Mouse (Mus musculus): ENCODE measurements around the gene Gigyf1. TPM values are rescaled to one million over a fixed set of nuclear protein-coding genes. Genes with fewer than 3 reads are reported as not detected.

Gene Gigyf1
- polyA plus RNA-seq, 1 experiment from 2014 or later: 8.9 TPM

DNA sequence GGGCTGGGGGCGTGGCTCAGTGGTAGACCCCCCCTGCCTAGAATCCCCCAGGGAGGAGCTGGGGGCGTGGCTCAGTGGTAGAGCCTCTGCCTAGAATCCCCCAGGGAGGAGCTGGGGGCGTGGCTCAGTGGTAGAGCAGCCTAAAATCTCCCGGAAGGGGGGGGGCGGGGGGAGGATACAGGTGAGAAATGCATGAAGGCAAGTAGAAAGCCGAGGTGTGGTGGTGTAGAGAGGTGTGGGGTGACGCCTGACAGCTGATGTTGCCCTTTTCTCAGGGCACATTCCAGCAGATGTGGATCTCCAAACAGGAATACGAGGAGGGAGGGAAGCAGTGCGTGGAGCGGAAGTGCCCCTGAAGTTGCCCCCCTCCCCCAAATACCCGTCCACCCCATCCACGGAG is 50.7 kb downstream of the Gigyf1 start:
- ATAC-seq (ENCODE audit: low read depth) (no peak), DNase-seq (ENCODE audit: low spot score) (no peak)
- H3K4me2 ChIP-seq (ENCODE audit: low read depth, low read length): no peak overlapping the region
- H3K27me3 ChIP-seq (replicated peaks; ENCODE audit: control insufficient read depth, insufficient read depth, low read length): 0 out of 2 replicates have a peak, but pooled peaks cover 8% of the 10 kb centered on the region
- H3K27ac ChIP-seq (replicated peaks; ENCODE audit: low read depth, low read length): no peak overlapping the region
- H3K36me3 ChIP-seq (ENCODE audit: control insufficient read depth, insufficient read depth, low read length): no peaks in the 10 kb centered on the region
- WGBS: 68% methylated on average over 10 of the region's 12 CpGs
- H3K9me3 ChIP-seq (ENCODE audit: control insufficient read depth, low read length): no peaks in the 10 kb centered on the region
- H3K4me3 ChIP-seq (ENCODE audit: low read depth, low read length): no peak overlapping the region
- H3K4me1 ChIP-seq (ENCODE audit: control insufficient read depth, insufficient read depth, low read length): 0 out of 2 replicates have a peak, but pooled peaks cover 7% of the 10 kb centered on the region
- no peak overlapping the region for H3K9ac ChIP-seq (ENCODE audit: low read depth, low read length)

- Histone ChIP-seq H3K9ac (ENCODE audit: low read depth, low read length) (no peak within 1 kb of the TSS), H3K4me3 (ENCODE audit: low read depth, low read length) (no peak within 1 kb of the TSS), H3K4me1 (ENCODE audit: control insufficient read depth, insufficient read depth, low read length) (0 out of 2 replicates have a peak, but pooled peaks cover 7% of the 10 kb centered on the region), H3K27me3 (replicated peaks; ENCODE audit: control insufficient read depth, insufficient read depth, low read length) (peaks cover 12% of the 10 kb centered on the region; the same call in 1 of the 2 replicates), H3K27ac (replicated peaks; ENCODE audit: low read depth, low read length) (no peak within 1 kb of the TSS), H3K9me3 (ENCODE audit: control insufficient read depth, low read length) (no peaks in the 10 kb centered on the region), H3K36me3 (ENCODE audit: control insufficient read depth, insufficient read depth, low read length) (no peaks in the 10 kb centered on the region), H3K4me2 (ENCODE audit: low read depth, low read length) (no peak within 1 kb of the TSS)
- ATAC-seq (ENCODE audit: low read depth) (peak; percentile 50; the same call in 1 of the 2 replicates), DNase-seq (ENCODE audit: low spot score) (peak; percentile 29)
- WGBS: 32% methylated on average over 9 of the region's 9 CpGs
Measured at GRCm38 (mm10) chr5:137569665-137570064, 51.3 kb downstream of the Gigyf1 start, which contains the start of gene Tfr2. Gene Tfr2 (plus strand): TSS chr5:137569840.

DNA sequence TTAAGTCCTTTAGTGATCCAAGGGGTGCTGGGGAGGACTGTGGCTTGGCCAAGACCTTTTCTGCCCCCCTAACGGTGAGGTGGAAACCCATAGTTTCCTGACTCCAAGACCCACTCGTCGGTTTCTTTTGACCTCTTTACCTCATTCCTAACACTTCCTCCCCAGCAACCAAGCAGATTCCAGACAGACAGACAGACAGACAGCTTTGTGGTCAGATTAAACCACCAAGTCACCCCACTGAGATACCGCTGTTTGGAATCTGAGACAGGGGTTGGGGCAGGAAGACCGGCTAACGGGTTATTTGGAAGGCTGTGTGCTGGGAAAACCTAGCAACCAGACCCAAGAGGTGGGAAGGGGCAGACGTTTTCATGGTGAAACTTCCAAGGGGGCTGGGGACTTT is 51.8 kb downstream of the Gigyf1 start:
- no peak overlapping the region for H3K9ac ChIP-seq (ENCODE audit: low read depth, low read length)
- H3K4me1 ChIP-seq (ENCODE audit: control insufficient read depth, insufficient read depth, low read length): 0 out of 2 replicates have a peak, but pooled peaks cover 7% of the 10 kb centered on the region
- H3K27ac ChIP-seq (replicated peaks; ENCODE audit: low read depth, low read length): no peak overlapping the region
- H3K9me3 ChIP-seq (ENCODE audit: control insufficient read depth, low read length): no peaks in the 10 kb centered on the region
- H3K27me3 ChIP-seq (replicated peaks; ENCODE audit: control insufficient read depth, insufficient read depth, low read length): peaks cover 17% of the 10 kb centered on the region; the same call in 1 of the 2 replicates
- no peaks in the 10 kb centered on the region for H3K36me3 ChIP-seq (ENCODE audit: control insufficient read depth, insufficient read depth, low read length)
- WGBS: 49% methylated on average over 7 of the region's 7 CpGs
- no peak overlapping the region for H3K4me3 ChIP-seq (ENCODE audit: low read depth, low read length)
- ATAC-seq (ENCODE audit: low read depth): no peak
- no peak overlapping the region for H3K4me2 ChIP-seq (ENCODE audit: low read depth, low read length)
- no peak for DNase-seq (ENCODE audit: low spot score)

DNA sequence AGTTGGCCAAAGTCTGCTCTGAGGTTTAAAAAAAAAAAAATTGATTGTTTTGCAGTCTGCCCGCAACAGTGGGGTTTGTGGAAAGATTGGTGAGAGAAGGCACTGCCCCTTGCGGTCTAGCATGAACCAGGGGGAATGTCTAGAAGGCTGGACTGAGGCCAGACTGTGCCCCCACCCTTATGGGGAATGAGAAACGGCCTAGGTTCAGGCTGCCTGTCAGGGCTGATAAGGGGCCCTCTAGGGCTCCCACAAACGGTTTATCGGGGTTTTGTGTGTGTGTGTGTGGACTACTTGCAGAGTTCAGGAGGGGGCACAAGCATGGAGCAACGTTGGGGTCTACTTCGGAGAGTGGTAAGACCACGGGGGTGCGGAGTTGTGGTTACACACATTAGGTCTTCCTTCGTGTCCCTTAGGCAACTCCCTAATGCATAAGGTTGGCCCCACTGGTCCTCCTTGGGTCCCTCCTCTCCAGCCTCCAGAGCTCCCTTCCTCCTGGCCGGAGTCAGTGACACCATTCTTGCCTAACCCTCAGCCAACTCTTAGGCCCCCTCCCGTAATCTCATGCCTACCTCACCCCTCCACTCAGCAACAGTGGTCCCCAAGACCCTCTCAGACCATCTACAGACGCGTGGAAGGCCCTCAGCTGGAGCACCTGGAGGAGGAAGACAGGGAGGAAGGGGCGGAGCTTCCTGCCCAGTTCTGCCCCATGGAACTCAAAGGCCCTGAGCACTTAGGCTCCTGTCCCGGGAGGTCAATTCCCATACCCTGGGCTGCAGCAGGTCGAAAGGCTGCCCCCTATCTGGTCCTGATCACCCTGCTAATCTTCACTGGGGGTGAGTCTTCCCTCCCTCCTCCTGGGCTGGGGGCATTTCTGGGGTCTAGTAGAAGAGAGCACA is 52.6 kb downstream of the Gigyf1 start:
- no peak for ATAC-seq (ENCODE audit: low read depth)
- no peaks in the 10 kb centered on the region for H3K9me3 ChIP-seq (ENCODE audit: control insufficient read depth, low read length)
- no peak overlapping the region for H3K9ac ChIP-seq (ENCODE audit: low read depth, low read length)
- no peaks in the 10 kb centered on the region for H3K36me3 ChIP-seq (ENCODE audit: control insufficient read depth, insufficient read depth, low read length)
- H3K4me3 ChIP-seq (ENCODE audit: low read depth, low read length): no peak overlapping the region
- 0 out of 2 replicates have a peak, but pooled peaks cover 7% of the 10 kb centered on the region for H3K4me1 ChIP-seq (ENCODE audit: control insufficient read depth, insufficient read depth, low read length)
- DNase-seq (ENCODE audit: low spot score): peak; percentile 21
- 79% methylated on average over 16 of the region's 17 CpGs for WGBS
- H3K4me2 ChIP-seq (ENCODE audit: low read depth, low read length): no peak overlapping the region
- peaks cover 17% of the 10 kb centered on the region; the same call in 1 of the 2 replicates for H3K27me3 ChIP-seq (replicated peaks; ENCODE audit: control insufficient read depth, insufficient read depth, low read length)
- H3K27ac ChIP-seq (replicated peaks; ENCODE audit: low read depth, low read length): no peak overlapping the region

DNA sequence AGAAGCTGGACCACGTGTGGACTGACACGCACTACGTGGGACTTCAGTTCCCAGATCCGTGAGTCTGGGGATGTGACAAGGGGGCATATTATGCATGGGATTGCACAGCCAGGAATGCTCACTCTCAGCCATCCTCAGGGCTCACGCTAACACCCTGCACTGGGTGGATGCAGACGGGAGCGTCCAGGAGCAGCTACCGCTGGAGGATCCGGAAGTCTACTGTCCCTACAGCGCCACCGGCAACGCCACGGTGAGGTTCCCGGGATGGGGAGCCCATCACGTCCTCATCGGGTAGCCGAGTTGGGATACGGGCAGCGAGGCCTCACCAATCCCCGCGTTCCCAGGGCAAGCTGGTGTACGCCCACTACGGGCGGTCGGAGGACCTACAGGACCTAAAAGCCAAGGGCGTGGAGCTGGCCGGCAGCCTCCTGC is 56.1 kb downstream of the Gigyf1 start:
- DNase-seq (ENCODE audit: low spot score) (peak; percentile 28), ATAC-seq (ENCODE audit: low read depth) (no peak)
- Histone ChIP-seq H3K27me3 (replicated peaks; ENCODE audit: control insufficient read depth, insufficient read depth, low read length) (peaks cover 17% of the 10 kb centered on the region; the same call in 1 of the 2 replicates), H3K27ac (replicated peaks; ENCODE audit: low read depth, low read length) (no peak overlapping the region), H3K4me1 (ENCODE audit: control insufficient read depth, insufficient read depth, low read length) (0 out of 2 replicates have a peak, but pooled peaks cover 5% of the 10 kb centered on the region), H3K4me3 (ENCODE audit: low read depth, low read length) (peak overlapping the region; percentile 19; the same call in 1 of the 2 replicates), H3K9ac (ENCODE audit: low read depth, low read length) (peak overlapping the region; percentile 45; the same call in 1 of the 2 replicates), H3K9me3 (ENCODE audit: control insufficient read depth, low read length) (no peaks in the 10 kb centered on the region), H3K36me3 (ENCODE audit: control insufficient read depth, insufficient read depth, low read length) (no peaks in the 10 kb centered on the region), H3K4me2 (ENCODE audit: low read depth, low read length) (peak overlapping the region; percentile 51)
- WGBS: 11% methylated on average over 24 of the region's 27 CpGs

Small RNA genes within 50 kb of the gene (microRNA-seq; reads per million reads assigned to microRNA genes)
- 1.3 reads per million for gene Mir6418 (ENCODE audit: borderline number of aligned reads)

Other genes starting within 250 kb of the Gigyf1 start
- 29.6 and 33.0 TPM in 2 replicates for gene Ache, start 231.0 kb upstream of the Gigyf1 start, polyA plus RNA-seq (2014; fragmentation: Nextera tagmentation; extraction: Ambion mirVana)
- 11.1 and 12.3 TPM in 2 replicates for gene Ufsp1, start 223.9 kb upstream of the Gigyf1 start, polyA plus RNA-seq (2014; fragmentation: Nextera tagmentation; extraction: Ambion mirVana)
- gene Srrt, start 210.9 kb upstream of the Gigyf1 start, polyA plus RNA-seq (2014; fragmentation: Nextera tagmentation; extraction: Ambion mirVana): 101 and 105 TPM in 2 replicates
- 72.3 and 88.9 TPM in 2 replicates for gene Trip6, start 204.1 kb upstream of the Gigyf1 start, polyA plus RNA-seq (2014; fragmentation: Nextera tagmentation; extraction: Ambion mirVana)
- gene Slc12a9, start 185.0 kb upstream of the Gigyf1 start, polyA plus RNA-seq (2014; fragmentation: Nextera tagmentation; extraction: Ambion mirVana): 8.6 and 8.8 TPM in 2 replicates
- gene Ephb4, start 168.4 kb upstream of the Gigyf1 start, polyA plus RNA-seq (2014; fragmentation: Nextera tagmentation; extraction: Ambion mirVana): 57.7 and 68.1 TPM in 2 replicates
- gene Zan, start 41.5 kb upstream of the Gigyf1 start, polyA plus RNA-seq (2014; fragmentation: Nextera tagmentation; extraction: Ambion mirVana): 0.21 and 0.26 TPM in 2 replicates
- 49.8 and 52.0 TPM in 2 replicates for gene Pop7, start 16.0 kb upstream of the Gigyf1 start, polyA plus RNA-seq (2014; fragmentation: Nextera tagmentation; extraction: Ambion mirVana)
- gene Epo, start 14.7 kb downstream of the Gigyf1 start, polyA plus RNA-seq (2014; fragmentation: Nextera tagmentation; extraction: Ambion mirVana): 0.30 TPM in 1 of 2 replicates, not detected in the other
- 430 and 472 TPM in 2 replicates for gene Gnb2, start 15.0 kb downstream of the Gigyf1 start, polyA plus RNA-seq (2014; fragmentation: Nextera tagmentation; extraction: Ambion mirVana)
- 4.4 and 5.2 TPM in 2 replicates for gene Actl6b, start 35.0 kb downstream of the Gigyf1 start, polyA plus RNA-seq (2014; fragmentation: Nextera tagmentation; extraction: Ambion mirVana)
- 1.1 and 1.3 TPM in 2 replicates for gene Tfr2, start 51.3 kb downstream of the Gigyf1 start, polyA plus RNA-seq (2014; fragmentation: Nextera tagmentation; extraction: Ambion mirVana)
- 43.0 and 45.6 TPM in 2 replicates for gene Mospd3, start 82.5 kb downstream of the Gigyf1 start, polyA plus RNA-seq (2014; fragmentation: Nextera tagmentation; extraction: Ambion mirVana)
- 242 and 292 TPM in 2 replicates for gene Pcolce, start 95.2 kb downstream of the Gigyf1 start, polyA plus RNA-seq (2014; fragmentation: Nextera tagmentation; extraction: Ambion mirVana)
- 0.10 and 0.25 TPM in 2 replicates for gene Fbxo24, start 110.5 kb downstream of the Gigyf1 start, polyA plus RNA-seq (2014; fragmentation: Nextera tagmentation; extraction: Ambion mirVana)
- 36.5 and 40.1 TPM in 2 replicates for gene Lrch4, start 110.6 kb downstream of the Gigyf1 start, polyA plus RNA-seq (2014; fragmentation: Nextera tagmentation; extraction: Ambion mirVana)
- gene Gm20605, start 110.6 kb downstream of the Gigyf1 start, polyA plus RNA-seq (2014; fragmentation: Nextera tagmentation; extraction: Ambion mirVana): 6.4 and 6.6 TPM in 2 replicates
- gene Sap25, start 122.8 kb downstream of the Gigyf1 start, polyA plus RNA-seq (2014; fragmentation: Nextera tagmentation; extraction: Ambion mirVana): 6.3 and 7.2 TPM in 2 replicates
- gene Irs3, start 127.2 kb downstream of the Gigyf1 start, polyA plus RNA-seq (2014; fragmentation: Nextera tagmentation; extraction: Ambion mirVana): 0.14 and 0.21 TPM in 2 replicates
- 10.2 and 10.4 TPM in 2 replicates for gene Agfg2, start 166.2 kb downstream of the Gigyf1 start, polyA plus RNA-seq (2014; fragmentation: Nextera tagmentation; extraction: Ambion mirVana)
- gene Nyap1, start 223.1 kb downstream of the Gigyf1 start, polyA plus RNA-seq (2014; fragmentation: Nextera tagmentation; extraction: Ambion mirVana): 1.5 TPM in 2 replicates
- gene Tsc22d4, start 227.2 kb downstream of the Gigyf1 start, polyA plus RNA-seq (2014; fragmentation: Nextera tagmentation; extraction: Ambion mirVana): 134 and 141 TPM in 2 replicates

Data from embryonic facial prominence, embryonic 14.5 days (tissue).